ENCODE assay signal across 7 mouse cellular contexts in the genomic region with DNA sequence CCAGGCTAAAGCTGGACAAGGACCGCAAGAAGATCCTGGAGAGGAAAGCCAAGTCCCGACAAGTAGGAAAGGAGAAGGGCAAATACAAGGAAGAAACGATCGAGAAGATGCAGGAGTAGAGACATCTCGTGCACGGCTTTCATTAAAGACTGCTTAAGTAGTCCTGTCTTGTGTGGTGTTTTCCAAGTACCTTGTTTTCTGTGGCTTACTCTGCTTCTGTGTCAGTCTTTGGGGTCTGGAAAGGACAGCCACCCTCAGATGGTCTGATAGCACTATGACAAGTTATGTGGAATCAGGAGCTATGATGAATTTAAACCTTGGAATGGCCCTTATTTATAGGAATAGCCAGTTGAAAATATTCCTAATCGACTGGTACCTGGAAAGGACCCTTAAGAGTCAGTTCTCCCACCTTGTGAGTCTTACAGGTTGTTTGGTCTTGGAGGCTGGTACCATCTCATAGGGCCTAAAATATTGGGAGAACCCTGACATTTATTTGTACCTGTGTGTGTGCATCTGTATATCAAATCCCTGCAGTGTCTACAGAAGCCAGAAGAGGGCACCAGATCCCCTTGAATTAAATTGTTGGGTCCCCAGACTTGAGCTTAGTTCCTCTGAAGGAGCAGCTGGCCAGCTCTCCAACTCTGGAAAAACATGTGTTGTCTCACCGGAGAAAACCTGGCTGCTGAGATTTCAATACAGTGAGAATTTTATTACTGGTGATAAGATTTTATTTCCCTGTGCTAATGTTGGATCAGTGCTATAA. TPM values are rescaled to one million over a fixed set of nuclear protein-coding genes. Genes with fewer than 3 reads are reported as not detected.
DNase-seq lines count a peak whose midpoint lies in the region; TF ChIP-seq lines count a peak whose summit lies in the region.

No protein-coding gene starts in this region.

- peaks cover 19% of the 10 kb centered on the region for H3K79me2 ChIP-seq in CH12.LX (replicated peaks; ENCODE audit: control insufficient read depth, extremely low read depth, insufficient read depth, poor library complexity, severe bottlenecking)

- TF ChIP-seq CTCF in CH12.LX (conservative IDR thresholded peaks at IDR 0.05 in 1 of 2, IDR thresholded peaks at IDR 0.05 in 1 of 2; ENCODE audit: low read depth in 2 of 2, low read length in 2 of 2), result peak; percentile 66 to 82

- H3K4me2 ChIP-seq in CH12.LX (ENCODE audit: insufficient read depth, low read depth, poor library complexity, severe bottlenecking), result no peak overlapping the region

- in situ Hi-C loops in CH12.LX (cut with MboI; ENCODE audit: low pct_ligation_motif_present, low pct_unique_long_range_greater_than_20kb, low sequenced_read_pairs), result loop anchor here (5.0 kb wide), 1 partner anchor 68 kb away; no protein-coding TSS in a partner anchor

- TF ChIP-seq RAD21 in CH12.LX (IDR thresholded peaks at IDR 0.05; ENCODE audit: low read depth, low read length), result peak; percentile 31

- DNase-seq in 3T3-L1 (ENCODE audit: low read depth, low spot score), result peak; percentile 92
- DNase-seq in CH12.LX (ENCODE audit: extremely low read depth), result peak; percentile 81
- DNase-seq in c-Kit-positive CD71-positive TER-119-positive erythroid progenitor cells, embryonic 14.5 days (ENCODE audit: low spot score), result peak; percentile 72
- peak; percentile 80 for DNase-seq in gastrocnemius, adult 18-20 months (ENCODE audit: low spot score)
- DNase-seq in kidney, postnatal 25 days, result peak; percentile 76 to 93
- peak; percentile 67 to 75 for DNase-seq in lung, adult 18-20 months
- peak; percentile 55 for DNase-seq in right cerebral cortex, postnatal 25 days

- H3K4me3 ChIP-seq in CH12.LX (replicated peaks in 1 of 3; ENCODE audit: low read depth in 2 of 3, low read length in 2 of 3, poor library complexity in 1 of 3), result no peak overlapping the region

- H3K4me1 ChIP-seq in CH12.LX (ENCODE audit: control insufficient read depth in 1 of 2, insufficient read depth in 2 of 2), result peaks cover 5 to 28% of the 10 kb centered on the region in 2 experiments; a peak in 3 of 4 replicates

- H3K27me3 ChIP-seq in CH12.LX (replicated peaks), result peaks cover 7% of the 10 kb centered on the region

- peaks cover 36 to 54% of the 10 kb centered on the region in 2 experiments for H3K36me3 ChIP-seq in CH12.LX (replicated peaks in 1 of 2; ENCODE audit: control insufficient read depth in 1 of 2, insufficient read depth in 1 of 2, low read length in 1 of 2)

- no peak overlapping the region for H3K9ac ChIP-seq in CH12.LX (ENCODE audit: insufficient read depth, low read depth)

- TF ChIP-seq POLR2A in CH12.LX (IDR thresholded peaks at IDR 0.05; ENCODE audit: low read depth, low read length), result no peak

- TF ChIP-seq EP300 in CH12.LX (IDR thresholded peaks at IDR 0.05; ENCODE audit: low read length), result no peak

- H3K27ac ChIP-seq in CH12.LX (ENCODE audit: insufficient read depth, low read depth), result no peak overlapping the region

- dilution Hi-C loops in CH12.LX (cut with MboI; ENCODE audit: extremely low pct_ligation_motif_present, extremely low pct_unique_long_range_greater_than_20kb, low sequenced_read_pairs), result no loop called here

- H3K9me3 ChIP-seq in CH12.LX (replicated peaks; ENCODE audit: low read length), result no peaks in the 10 kb centered on the region

TF ChIP-seq in CH12.LX, 34 proteins besides CTCF, POLR2A, EP300 and RAD21:
- 0 out of 2 replicates have a peak, but pooled peaks have one; percentile 59 for TF ChIP-seq ZMIZ1 (IDR thresholded peaks at IDR 0.05; ENCODE audit: low read depth, low read length)
- no peak for TF ChIP-seq NELFE (IDR thresholded peaks at IDR 0.05; ENCODE audit: low read depth, low read length)
- TF ChIP-seq ZKSCAN1 (IDR thresholded peaks at IDR 0.05; ENCODE audit: borderline replicate concordance, low read depth, low read length), result no peak
- TF ChIP-seq CHD2 (IDR thresholded peaks at IDR 0.05; ENCODE audit: low read length), result 0 out of 2 replicates have a peak, but pooled peaks have one; percentile 27

RNA-seq across cellular contexts. Expression of a gene that starts 3.2 kb away (rescaled TPM):
- total RNA-seq in CH12.LX (2012; rRNA removed), result 6,137 and 6,551 TPM in 2 replicates
- 6,202 and 6,508 TPM in 2 replicates for total RNA-seq in CH12.LX (2014; rRNA removed)
- 3,408 and 4,622 TPM in 2 replicates for polyA plus RNA-seq in CH12.LX (2012; ENCODE audit: insufficient read length, low read depth)
- total RNA-seq in gastrocnemius, adult 18-20 months (2021), result 100 to 1,000 TPM; 639 to 682 TPM

RNA-seq across cellular contexts. Expression of a gene that starts 16.2 kb away (rescaled TPM):
- not detected in 2 replicates for total RNA-seq in CH12.LX (2012; rRNA removed)
- total RNA-seq in CH12.LX (2014; rRNA removed), result not detected in 2 replicates
- polyA plus RNA-seq in CH12.LX (2012; ENCODE audit: insufficient read length, low read depth), result not detected in 2 replicates
- not detected for total RNA-seq in gastrocnemius, adult 18-20 months (2021)

RNA-seq across cellular contexts. Expression of a gene that starts 22.3 kb away (rescaled TPM):
- not detected in 2 replicates for total RNA-seq in CH12.LX (2012; rRNA removed)
- total RNA-seq in CH12.LX (2014; rRNA removed), result not detected in 2 replicates
- not detected in 2 replicates for polyA plus RNA-seq in CH12.LX (2012; ENCODE audit: insufficient read length, low read depth)
- total RNA-seq in gastrocnemius, adult 18-20 months (2021), result not detected

RNA-seq across cellular contexts. Expression of a gene that starts 32.9 kb away (rescaled TPM):
- 30.3 and 31.1 TPM in 2 replicates for total RNA-seq in CH12.LX (2012; rRNA removed)
- total RNA-seq in CH12.LX (2014; rRNA removed), result 46.9 and 47.0 TPM in 2 replicates
- 35.2 and 54.4 TPM in 2 replicates for polyA plus RNA-seq in CH12.LX (2012; ENCODE audit: insufficient read length, low read depth)
- total RNA-seq in gastrocnemius, adult 18-20 months (2021), result 100 to 1,000 TPM in 1 of 2 experiments, 10 to 100 TPM in 1; 78.2 to 106 TPM

RNA-seq across cellular contexts. Expression of a gene that starts 52.7 kb away (rescaled TPM):
- 0.04 TPM in 1 of 2 replicates, not detected in the other for total RNA-seq in CH12.LX (2012; rRNA removed)
- not detected in 2 replicates for total RNA-seq in CH12.LX (2014; rRNA removed)
- 0.12 TPM in 1 of 2 replicates, not detected in the other for polyA plus RNA-seq in CH12.LX (2012; ENCODE audit: insufficient read length, low read depth)
- total RNA-seq in gastrocnemius, adult 18-20 months (2021), result 1 to 10 TPM; 5.8 to 9.7 TPM

Comparison
In these comparisons a context has a peak if more than half of its experiments do, and no peak if none do; other contexts are left out.
1. RNA of a gene that starts 3.2 kb away (total RNA-seq): 6,137 to 6,551 TPM in CH12.LX; 639 to 682 TPM in gastrocnemius, adult 18-20 months; every median in the first group is over 4 times any median in the second.
2. Peak in every context shown above with its lines, with median percentiles within 50 percentile points of each other: DNase-seq.